Mouse (Mus musculus) layer of hippocampus, adult 8-10 months (tissue): ENCODE results near the gene Rgl2. TPM values are rescaled to one million over a fixed set of nuclear protein-coding genes. Genes with fewer than 3 reads are reported as not detected.

Experiments used
- DNase-seq, 2 experiments: peaks; one replicate each; pipeline ENCODE4 v3.0.0; 2022; ENCODE audit warnings: low spot score in 2 of 2
- total RNA-seq, 4 experiments: library from RNA; stranded (reverse); gene quantifications; 2 replicates each; pipeline ENCODE4 v1.2.4; 2022

The Rgl2 gene
- total RNA-seq, 4 experiments from 2014 or later: 64.3 to 90.9 (median 81.8) TPM

- DNase-seq: no peak
Observed at GRCm38 (mm10) chr17:33908331-33909076, 20.8 kb upstream of the Rgl2 start.

DNA sequence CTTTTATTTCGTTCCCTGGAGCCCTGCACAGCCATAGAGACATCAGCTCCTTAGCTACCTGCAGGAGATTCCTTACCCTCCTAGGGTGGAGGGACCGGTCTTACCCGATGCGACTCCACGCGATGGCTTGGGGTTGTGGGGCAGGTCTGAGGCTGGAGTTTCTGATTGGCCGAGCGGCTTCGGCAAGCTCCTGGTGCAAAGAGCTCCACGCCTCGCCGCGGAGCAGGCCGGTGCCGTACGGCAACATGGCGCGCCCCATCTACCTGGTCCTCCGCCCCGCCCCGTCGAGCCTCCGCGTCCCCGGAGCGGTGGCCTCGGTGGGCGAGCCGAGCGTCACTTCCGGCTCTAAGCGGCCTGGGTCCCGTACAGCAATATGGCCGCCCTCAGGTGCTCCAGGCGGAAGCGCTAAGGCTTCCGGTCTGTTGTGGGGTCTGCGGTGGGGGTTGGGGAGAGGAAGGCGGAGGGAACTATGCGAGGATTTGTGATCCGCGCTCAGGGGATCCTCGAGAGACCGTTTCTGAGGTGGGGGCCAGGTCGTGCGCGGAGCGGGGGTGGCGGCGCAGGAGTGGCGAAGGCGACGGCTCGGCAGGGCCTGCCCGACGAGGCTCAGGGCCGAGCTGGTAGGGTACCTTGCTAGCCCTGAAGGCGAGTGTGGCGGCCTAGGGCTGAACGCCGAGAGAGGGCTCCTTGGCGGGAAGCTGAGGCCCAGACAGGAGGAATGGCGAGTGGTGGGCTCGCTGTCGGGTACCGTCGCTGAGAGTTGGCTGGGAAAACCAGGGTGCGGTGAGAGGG is 20.1 kb upstream of the Rgl2 start, which contains the start of gene Daxx:
Gene Daxx, plus strand, starts transcription at position 338 of the 792 bp plus-strand sequence.
- peak; percentile 97 to 98 for DNase-seq

GRCm38 (mm10) chr17:33909869-33910250 is 19.5 kb upstream of the Rgl2 start:
- DNase-seq: no peak

- no peak for DNase-seq
Observed at GRCm38 (mm10) chr17:33910346-33911051, 18.8 kb upstream of the Rgl2 start.

DNA sequence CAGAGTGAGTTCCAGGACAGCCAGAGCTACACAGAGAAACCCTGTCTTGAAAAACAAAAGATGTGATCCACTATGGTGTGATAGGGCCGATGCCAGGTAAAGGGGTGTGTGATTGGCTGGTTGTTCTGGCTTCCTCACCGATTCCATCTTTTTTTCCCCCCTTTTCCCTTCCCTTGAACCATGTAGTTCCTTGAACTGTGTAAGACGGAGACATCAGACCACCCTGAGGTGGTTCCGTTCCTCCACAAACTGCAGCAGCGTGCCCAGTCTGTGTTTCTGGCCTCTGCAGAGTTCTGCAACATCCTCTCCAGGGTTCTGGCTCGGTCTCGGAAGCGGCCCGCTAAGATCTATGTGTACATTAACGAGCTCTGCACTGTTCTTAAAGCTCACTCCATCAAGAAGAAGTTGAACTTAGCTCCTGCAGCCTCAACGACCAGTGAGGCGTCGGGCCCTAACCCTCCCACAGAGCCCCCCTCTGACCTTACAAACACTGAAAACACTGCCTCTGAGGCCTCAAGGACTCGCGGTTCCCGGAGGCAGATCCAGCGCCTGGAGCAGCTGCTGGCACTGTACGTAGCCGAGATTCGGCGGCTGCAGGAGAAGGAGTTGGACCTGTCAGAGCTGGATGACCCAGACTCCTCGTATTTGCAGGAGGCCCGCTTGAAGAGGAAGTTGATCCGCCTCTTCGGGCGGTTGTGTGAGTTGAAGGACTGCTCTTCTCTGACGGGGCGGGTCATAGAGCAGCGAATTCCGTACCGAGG is 18.1 kb upstream of the Rgl2 start:
- no peak for DNase-seq

DNA sequence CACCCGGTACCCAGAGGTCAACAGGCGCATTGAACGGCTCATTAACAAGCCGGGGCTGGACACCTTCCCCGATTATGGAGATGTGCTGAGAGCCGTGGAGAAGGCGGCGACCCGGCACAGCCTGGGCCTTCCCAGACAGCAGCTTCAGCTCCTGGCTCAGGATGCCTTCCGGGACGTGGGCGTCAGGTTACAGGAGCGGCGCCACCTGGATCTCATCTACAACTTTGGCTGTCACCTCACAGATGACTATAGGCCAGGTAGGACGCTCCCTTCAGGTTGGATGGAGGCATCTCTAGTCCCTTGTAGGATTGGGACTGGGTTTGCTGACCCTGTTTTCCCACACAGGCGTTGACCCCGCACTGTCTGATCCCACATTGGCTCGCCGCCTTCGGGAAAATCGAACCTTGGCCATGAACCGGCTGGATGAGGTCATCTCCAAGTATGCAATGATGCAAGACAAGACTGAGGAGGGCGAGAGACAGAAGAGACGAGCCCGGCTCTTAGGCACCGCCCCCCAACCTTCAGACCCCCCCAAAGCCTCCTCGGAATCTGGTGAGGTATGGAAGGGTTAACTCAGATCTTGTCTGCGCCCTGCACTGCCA is 17.4 kb upstream of the Rgl2 start:
- DNase-seq: no peak

- DNase-seq: no peak
Observed at GRCm38 (mm10) chr17:33913264-33913663, 16.1 kb upstream of the Rgl2 start.

DNA sequence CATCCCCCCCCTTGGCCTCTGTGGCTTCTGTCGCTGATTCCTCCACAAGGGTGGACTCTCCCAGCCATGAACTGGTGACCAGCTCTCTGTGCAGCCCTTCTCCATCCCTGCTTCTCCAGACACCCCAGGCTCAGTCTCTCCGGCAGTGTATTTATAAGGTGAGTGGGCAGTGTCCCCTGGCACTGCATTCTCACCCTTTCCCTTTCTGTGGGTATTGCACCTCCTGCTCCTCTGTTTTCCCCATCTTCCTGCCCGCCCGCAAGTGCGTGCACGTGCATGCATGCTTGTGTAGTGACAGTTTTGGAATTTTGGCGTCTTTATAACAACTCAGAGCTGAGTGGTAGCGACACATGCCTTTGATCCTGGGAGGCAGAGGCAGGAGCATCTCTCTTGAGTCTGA is 15.4 kb upstream of the Rgl2 start:
- DNase-seq: no peak

DNA sequence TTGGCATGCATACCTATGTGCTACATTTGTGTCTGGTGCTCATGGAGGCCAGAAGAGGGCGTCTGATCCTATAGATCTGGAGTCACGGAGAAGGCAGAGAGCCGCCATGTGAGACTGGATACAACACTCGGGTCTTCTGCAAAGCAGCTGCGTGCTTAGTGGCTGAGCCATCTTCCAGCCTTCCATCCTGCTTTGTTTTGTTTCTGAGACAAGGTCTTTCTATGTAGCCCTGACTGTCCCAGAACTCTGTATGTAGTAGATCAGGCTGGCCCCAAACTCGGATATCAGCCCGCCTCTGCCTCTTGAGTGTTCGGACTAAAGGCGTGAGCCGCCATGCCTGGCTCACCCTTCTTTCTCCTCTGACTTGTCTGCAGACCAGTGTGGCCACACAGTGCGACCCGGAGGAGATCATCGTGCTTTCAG is 14.4 kb upstream of the Rgl2 start:
- no peak for DNase-seq

- DNase-seq: peak; percentile 97
Observed at GRCm38 (mm10) chr17:33915671-33916250, 13.6 kb upstream of the Rgl2 start, which contains the start of the genes Tapbp and Zbtb22. Gene Tapbp (plus strand): TSS chr17:33915899. Gene Zbtb22 (plus strand): TSS chr17:33915904.

- no peak for DNase-seq
Observed at GRCm38 (mm10) chr17:33916294-33916693, 13.0 kb upstream of the Rgl2 start.

DNA sequence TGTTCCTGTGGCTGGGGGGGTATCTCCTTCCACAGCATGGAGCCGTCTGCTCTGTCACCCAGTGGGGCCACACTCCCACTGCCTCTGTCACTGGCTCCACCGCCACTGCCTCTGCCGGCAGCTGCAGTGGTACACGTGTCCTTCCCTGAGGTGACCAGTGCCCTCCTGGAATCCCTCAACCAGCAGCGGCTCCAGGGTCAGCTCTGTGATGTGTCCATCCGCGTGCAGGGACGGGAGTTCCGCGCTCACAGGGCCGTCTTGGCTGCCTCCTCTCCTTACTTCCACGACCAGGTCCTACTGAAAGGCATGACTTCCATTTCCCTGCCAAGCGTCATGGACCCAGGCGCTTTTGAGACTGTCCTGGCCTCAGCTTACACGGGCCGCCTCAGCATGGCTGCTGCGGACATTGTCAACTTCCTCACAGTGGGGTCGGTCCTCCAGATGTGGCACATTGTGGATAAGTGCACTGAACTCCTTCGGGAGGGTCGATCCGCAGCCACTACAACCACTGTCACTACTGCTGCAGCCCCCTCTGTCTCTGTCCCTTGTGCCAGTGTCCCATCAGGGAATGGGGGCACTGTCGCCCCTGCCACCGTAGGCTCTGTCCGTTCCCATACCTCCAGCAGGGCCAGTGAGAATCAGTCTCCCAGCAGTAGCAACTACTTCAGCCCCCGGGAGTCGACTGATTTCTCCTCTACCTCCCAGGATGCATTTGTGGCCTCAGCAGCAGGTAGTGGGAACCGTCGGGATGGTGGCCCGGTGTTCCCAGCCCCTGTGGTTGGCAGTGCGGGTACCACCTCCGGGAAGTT is 12.3 kb upstream of the Rgl2 start:
- DNase-seq: no peak

DNA sequence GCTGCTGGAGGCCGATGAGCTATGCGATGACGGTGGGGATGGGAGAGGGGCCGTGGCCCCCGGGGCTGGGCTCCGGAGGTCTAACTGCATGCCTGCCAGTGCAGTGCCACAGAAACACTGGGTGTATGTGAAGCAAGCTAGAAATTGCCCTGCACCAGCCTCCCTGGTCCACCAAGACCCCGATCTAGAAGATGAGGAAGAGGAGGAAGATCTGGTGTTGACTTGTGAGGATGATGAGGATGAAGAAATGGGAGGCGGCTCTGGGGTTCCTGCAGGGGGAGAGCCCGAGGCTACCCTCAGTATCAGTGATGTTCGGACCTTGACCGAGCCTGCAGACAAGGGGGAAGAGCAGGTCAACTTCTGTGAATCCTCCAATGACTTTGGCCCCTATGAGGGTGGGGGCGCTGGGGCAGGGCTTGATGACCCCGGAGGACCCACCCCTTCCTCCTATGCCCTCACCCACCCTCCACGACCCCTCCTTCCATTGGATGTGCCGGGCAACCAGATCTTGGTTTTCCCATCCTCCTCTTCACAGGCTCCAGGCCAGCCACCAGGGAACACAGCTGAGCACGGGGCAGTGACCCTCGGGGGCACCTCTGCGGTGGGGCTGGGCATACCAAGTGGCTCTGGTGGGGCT is 11.6 kb upstream of the Rgl2 start:
- no peak for DNase-seq

DNA sequence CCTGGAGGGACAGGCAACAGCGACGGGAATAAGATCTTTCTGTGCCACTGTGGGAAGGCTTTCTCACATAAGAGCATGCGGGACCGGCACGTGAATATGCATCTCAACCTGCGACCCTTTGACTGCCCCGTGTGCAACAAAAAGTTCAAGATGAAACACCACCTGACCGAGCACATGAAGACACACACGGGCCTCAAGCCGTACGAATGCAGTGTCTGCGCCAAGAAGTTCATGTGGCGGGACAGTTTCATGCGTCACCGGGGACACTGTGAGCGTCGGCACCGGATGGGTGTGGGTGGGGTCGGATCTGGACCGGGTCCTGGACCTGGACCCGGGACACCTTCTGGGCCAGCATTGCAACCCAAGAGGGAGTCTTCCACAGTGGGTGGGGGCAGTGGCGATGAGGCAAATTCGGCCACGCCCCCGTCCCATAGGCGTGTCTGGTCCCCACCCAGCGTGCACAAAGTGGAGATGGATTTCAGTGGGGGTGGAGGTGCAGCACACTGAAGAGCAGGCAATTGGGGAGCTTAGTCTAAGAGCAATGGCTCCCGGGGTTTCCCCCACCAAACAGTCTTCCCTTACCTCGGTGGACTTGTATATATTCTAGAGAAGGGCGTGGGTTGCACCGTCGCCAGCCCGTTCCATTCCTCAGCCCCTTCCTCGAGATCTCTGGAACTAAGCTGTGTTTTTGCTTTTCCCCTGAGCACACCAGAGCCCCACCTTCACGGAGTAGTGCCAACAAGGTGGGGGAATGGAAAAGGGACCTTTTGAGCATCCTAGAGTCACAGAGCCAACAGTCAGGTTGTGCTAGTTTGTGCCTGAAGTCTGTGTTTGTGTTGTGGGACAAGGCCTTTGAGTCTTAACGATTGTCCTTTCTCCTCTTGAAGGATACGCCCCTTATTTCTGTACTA is 10.8 kb upstream of the Rgl2 start:
- no peak for DNase-seq

- DNase-seq: peak in 1 of 2 experiments; percentile 36
Observed at GRCm38 (mm10) chr17:33919351-33920281, 9.7 kb upstream of the Rgl2 start.

GRCm38 (mm10) chr17:33920282-33921097 is 8.9 kb upstream of the Rgl2 start:
- peak; percentile 69 to 79 for DNase-seq
